Mouse (Mus musculus): ENCODE measurements around the gene Chst3.

DNA sequence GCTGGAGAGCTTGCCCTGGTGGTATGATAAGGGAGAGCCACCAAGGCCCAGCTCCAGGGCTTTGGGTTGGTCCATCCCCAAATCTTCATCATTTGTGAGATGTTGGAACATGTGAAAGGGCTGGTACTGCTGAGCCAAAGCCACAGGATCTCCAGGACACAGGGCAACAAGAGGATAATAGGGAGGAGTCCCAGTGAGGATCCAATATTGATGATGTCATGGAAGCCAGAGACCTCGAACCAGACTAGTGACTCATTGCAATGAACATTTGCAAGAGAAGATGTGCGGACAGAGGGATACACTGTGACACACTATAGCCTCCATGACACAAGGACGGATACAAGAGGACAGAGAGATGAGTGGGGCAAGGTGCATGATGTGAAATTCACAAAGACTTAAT is 60.9 kb downstream of the Chst3 start:
- TF ChIP-seq EP300 (IDR thresholded peaks at IDR 0.05; ENCODE audit: insufficient read depth, low read depth, low read length) (no peak), CTCF (IDR thresholded peaks at IDR 0.05; ENCODE audit: low read depth, low read length) (no peak)
